Mouse (Mus musculus) retina, postnatal 1 day (tissue): Measurements from ENCODE around the gene Tspan5.
A peak's percentile ranks its signal among the peaks of the same experiment; 100 is the strongest.

Experiments used
- DNase-seq: peaks from one replicate; pipeline ENCODE4 v3.0.0-alpha.2; 2012

Gene Tspan5

GRCm38 (mm10) chr3:138773871-138774606 lies 32.0 kb downstream of the Tspan5 start:
- DNase-seq: no peak

GRCm38 (mm10) chr3:138774607-138774943 lies 32.6 kb downstream of the Tspan5 start:
- DNase-seq: no peak

GRCm38 (mm10) chr3:138775926-138776715 lies 34.1 kb downstream of the Tspan5 start:
- no peak for DNase-seq

- DNase-seq: no peak
These were observed 39.5 kb downstream of the Tspan5 start for GRCm38 (mm10) chr3:138781492-138781891.

- peak; percentile 49 for DNase-seq
These were observed 42.1 kb downstream of the Tspan5 start for GRCm38 (mm10) chr3:138783859-138784640.

GRCm38 (mm10) chr3:138784641-138785025 lies 42.6 kb downstream of the Tspan5 start:
- DNase-seq: no peak

GRCm38 (mm10) chr3:138787758-138788488 lies 45.9 kb downstream of the Tspan5 start:
- no peak for DNase-seq

- no peak for DNase-seq
These were observed 46.5 kb downstream of the Tspan5 start for GRCm38 (mm10) chr3:138788489-138788850.

GRCm38 (mm10) chr3:138789275-138789674 lies 47.3 kb downstream of the Tspan5 start:
- no peak for DNase-seq

- no peak for DNase-seq
These were observed 52.5 kb downstream of the Tspan5 start for GRCm38 (mm10) chr3:138794533-138794932.

GRCm38 (mm10) chr3:138795951-138796350 lies 54.0 kb downstream of the Tspan5 start:
- DNase-seq: no peak

- no peak for DNase-seq
These were observed 54.6 kb downstream of the Tspan5 start for GRCm38 (mm10) chr3:138796583-138796982.

GRCm38 (mm10) chr3:138800664-138801411 lies 58.8 kb downstream of the Tspan5 start:
- no peak for DNase-seq

GRCm38 (mm10) chr3:138801661-138802060 lies 59.7 kb downstream of the Tspan5 start:
- no peak for DNase-seq

- no peak for DNase-seq
These were observed 60.9 kb downstream of the Tspan5 start for GRCm38 (mm10) chr3:138802722-138803443.

- no peak for DNase-seq
These were observed 61.6 kb downstream of the Tspan5 start for GRCm38 (mm10) chr3:138803444-138804085.

- no peak for DNase-seq
These were observed 62.4 kb downstream of the Tspan5 start for GRCm38 (mm10) chr3:138804104-138805048.

- DNase-seq: no peak
These were observed 65.8 kb downstream of the Tspan5 start for GRCm38 (mm10) chr3:138807795-138808194.

GRCm38 (mm10) chr3:138809509-138809908 lies 67.5 kb downstream of the Tspan5 start:
- DNase-seq: no peak

- no peak for DNase-seq
These were observed 70.6 kb downstream of the Tspan5 start for GRCm38 (mm10) chr3:138812565-138812964.
